Mouse (Mus musculus): ENCODE results near the gene Adcy3.

DNA sequence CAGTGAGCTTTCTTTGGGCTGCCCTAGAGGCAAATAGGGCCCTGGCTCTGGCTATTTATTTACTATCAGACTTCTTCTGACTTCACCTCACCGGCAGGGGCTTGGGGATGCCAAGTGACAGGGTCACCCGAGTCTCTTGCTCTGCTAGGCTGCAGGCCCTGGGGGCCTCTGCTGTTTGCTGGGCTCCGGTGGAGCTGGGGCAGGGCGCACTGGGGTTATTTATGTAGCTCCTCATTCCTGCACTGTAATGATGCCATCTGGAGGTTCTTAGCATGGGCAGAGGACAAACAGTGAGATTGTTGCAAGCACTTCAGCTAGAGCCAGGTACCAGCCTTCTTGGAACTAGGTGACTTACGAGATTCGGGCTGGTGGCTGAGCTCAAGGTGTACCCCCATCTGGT is 59.6 kb downstream of the Adcy3 start:
- TF ChIP-seq CTCF (IDR thresholded peaks at IDR 0.05; ENCODE audit: low read depth): no peak
- no peak for TF ChIP-seq EP300 (IDR thresholded peaks at IDR 0.05; ENCODE audit: low read depth)

Data from liver, postnatal 0 days (tissue).